Mouse (Mus musculus) spleen, embryonic (tissue): Measurements from ENCODE around the gene Fam174b.

Source experiments
- CTCF ChIA-PET: fragments of 350-600 bp; sonication (Branson Sonifier 250); formaldehyde crosslinking; loops from one replicate; lab custom pipeline; 2022; lab: Charles Lee

The Fam174b gene

GRCm38 (mm10) chr7:73749339-73749738, 9.2 kb downstream of the Fam174b start:
- CTCF ChIA-PET: no interaction called here

GRCm38 (mm10) chr7:73749983-73750382, 9.9 kb downstream of the Fam174b start:
- CTCF ChIA-PET: interaction anchor here (0.6 kb wide), 1 partner anchor 1357 kb away, joined by 5 read pairs; no protein-coding TSS in a partner anchor

GRCm38 (mm10) chr7:73753598-73753997, 13.5 kb downstream of the Fam174b start:
- CTCF ChIA-PET: no interaction called here

- CTCF ChIA-PET: no interaction called here
Measured at GRCm38 (mm10) chr7:73755377-73756110, 15.4 kb downstream of the Fam174b start.

GRCm38 (mm10) chr7:73761691-73762189, 21.6 kb downstream of the Fam174b start:
- CTCF ChIA-PET: no interaction called here

- CTCF ChIA-PET: no interaction called here
Measured at GRCm38 (mm10) chr7:73764679-73765078, 24.6 kb downstream of the Fam174b start.

- CTCF ChIA-PET: no interaction called here
Measured at GRCm38 (mm10) chr7:73765186-73765903, 25.2 kb downstream of the Fam174b start.

GRCm38 (mm10) chr7:73769224-73769623, 29.1 kb downstream of the Fam174b start:
- CTCF ChIA-PET: no interaction called here

- CTCF ChIA-PET: interaction anchor here (0.8 kb wide), 1 partner anchor 1525 kb away, joined by 3 read pairs; no protein-coding TSS in a partner anchor
Measured at GRCm38 (mm10) chr7:73771384-73772274, 31.5 kb downstream of the Fam174b start.

GRCm38 (mm10) chr7:73772275-73772765, 32.2 kb downstream of the Fam174b start:
- CTCF ChIA-PET: no interaction called here

- CTCF ChIA-PET: interaction anchor here (0.6 kb wide), 1 partner anchor 17 kb away, joined by 5 read pairs; no protein-coding TSS in a partner anchor
Measured at GRCm38 (mm10) chr7:73774781-73775180, 34.7 kb downstream of the Fam174b start.

GRCm38 (mm10) chr7:73777777-73778176, 37.7 kb downstream of the Fam174b start:
- CTCF ChIA-PET: no interaction called here

- CTCF ChIA-PET: no interaction called here
Measured at GRCm38 (mm10) chr7:73784736-73785428, 44.8 kb downstream of the Fam174b start.

GRCm38 (mm10) chr7:73785815-73786214, 45.7 kb downstream of the Fam174b start:
- CTCF ChIA-PET: no interaction called here

- CTCF ChIA-PET: no interaction called here
Measured at GRCm38 (mm10) chr7:73787513-73787912, 47.4 kb downstream of the Fam174b start.

- CTCF ChIA-PET: no interaction called here
Measured at GRCm38 (mm10) chr7:73791096-73791495, 51.0 kb downstream of the Fam174b start.

- CTCF ChIA-PET: no interaction called here
Measured at GRCm38 (mm10) chr7:73792155-73792554, 52.1 kb downstream of the Fam174b start.

GRCm38 (mm10) chr7:73792641-73793040, 52.5 kb downstream of the Fam174b start:
- CTCF ChIA-PET: no interaction called here

GRCm38 (mm10) chr7:73809261-73809660, 69.2 kb downstream of the Fam174b start:
- CTCF ChIA-PET: no interaction called here

GRCm38 (mm10) chr7:73811439-73811838, 71.3 kb downstream of the Fam174b start:
- CTCF ChIA-PET: no interaction called here

- CTCF ChIA-PET: no interaction called here
Measured at GRCm38 (mm10) chr7:73812176-73812575, 72.1 kb downstream of the Fam174b start.
